Mouse (Mus musculus) hindbrain, postnatal 0 days (tissue): ENCODE measurements around the gene Rrp9. TPM values are rescaled to one million over a fixed set of nuclear protein-coding genes. Genes with fewer than 3 reads are reported as not detected.

ENCODE experiments used
- ATAC-seq: fragments of 200-750 bp; cut with Nextera tagmentation; 2 replicates; pipeline ENCODE4 v1.8.0; 2017; ENCODE audit warnings: mild to moderate bottlenecking, moderate TSS enrichment, moderate library complexity
- DNase-seq: peaks from one replicate; pipeline ENCODE4 v3.0.0-alpha.2; 2015; ENCODE audit warnings: low spot score
- H3K27ac ChIP-seq: fragments of 300-500 bp; sonication (generic); 2 replicates; pipeline ENCODE4 v1.5.1; 2014; ENCODE audit warnings: mild to moderate bottlenecking
- H3K27me3 ChIP-seq: fragments of 300-500 bp; sonication (generic); 2 replicates; pipeline ENCODE4 v1.6.1; 2014; ENCODE audit warnings: low read length, mixed read lengths; ENCODE audit not compliant: insufficient read depth
- H3K36me3 ChIP-seq: fragments of 300-500 bp; sonication (generic); 2 replicates; pipeline ENCODE4 v1.6.1; 2014; ENCODE audit warnings: low read length, mixed read lengths; ENCODE audit not compliant: insufficient read depth
- H3K4me1 ChIP-seq: fragments of 300-500 bp; sonication (generic); 2 replicates; pipeline ENCODE4 v1.6.1; 2014; ENCODE audit warnings: antibody characterized with exemption, low read length, mixed read lengths; ENCODE audit not compliant: insufficient read depth
- H3K4me2 ChIP-seq: fragments of 300-500 bp; sonication (generic); 2 replicates; pipeline ENCODE4 v1.6.1; 2014; ENCODE audit warnings: low read depth, mild to moderate bottlenecking, low read length, moderate library complexity, mixed read lengths
- H3K4me3 ChIP-seq: fragments of 300-500 bp; sonication (generic); 2 replicates; pipeline ENCODE4 v1.5.1; 2014; ENCODE audit warnings: low read length
- H3K9ac ChIP-seq: fragments of 300-500 bp; sonication (generic); replicated peaks from 2 replicates; pipeline ENCODE4 v1.6.1; 2014; ENCODE audit warnings: mild to moderate bottlenecking, low read length, moderate library complexity, mixed read lengths
- H3K9me3 ChIP-seq: fragments of 300-500 bp; sonication (generic); 2 replicates; pipeline ENCODE4 v1.6.1; 2016; ENCODE audit warnings: low read length, mixed read lengths
- CTCF ChIP-seq: IDR thresholded peaks from 2 replicates; pipeline ENCODE4 v1.5.1; 2016; ENCODE audit warnings: antibody characterized with exemption, control low read depth, low read depth
- WGBS: fragments of 180-500 bp; shearing (Covaris S2); extraction: QIAGEN DNeasy Blood & Tissue Kit; methylation state at CpG from one replicate; pipeline ENCODE4 v1.1.7; 2014; 5-methylcytosine and 5-hydroxymethylcytosine counted together
- polyA plus RNA-seq: library from polyadenylated mRNA; unstranded; fragments of >200 nt; fragmentation: Nextera tagmentation; extraction: Ambion mirVana; gene quantifications from 2 replicates; pipeline ENCODE4 v1.2.1, GENCODE M21; 2015
- total RNA-seq: library from RNA; depleted of rRNA; stranded (reverse); fragments of >200 nt; gene quantifications from 2 replicates; pipeline ENCODE4 v1.2.3, GENCODE M21; 2014

The Rrp9 gene
- total and polyA plus RNA-seq, 2 experiments from 2014 or later = 38.3 to 46.2 TPM

- no peak for ATAC-seq
- 57% methylated on average over 13 of the region's 13 CpGs for WGBS
- Histone ChIP-seq H3K4me1 (no peaks in the 10 kb centered on the region), H3K4me3 (no peak overlapping the region), H3K27me3 (no peaks in the 10 kb centered on the region), H3K9ac (no peak overlapping the region), H3K9me3 (no peaks in the 10 kb centered on the region), H3K27ac (no peak overlapping the region), H3K4me2 (no peak overlapping the region), H3K36me3 (no peaks in the 10 kb centered on the region)
- TF ChIP-seq CTCF = no peak
- peak; percentile 23 for DNase-seq
These were observed 37.1 kb downstream of the Rrp9 start for GRCm38 (mm10) chr9:106512729-106513450.

DNA sequence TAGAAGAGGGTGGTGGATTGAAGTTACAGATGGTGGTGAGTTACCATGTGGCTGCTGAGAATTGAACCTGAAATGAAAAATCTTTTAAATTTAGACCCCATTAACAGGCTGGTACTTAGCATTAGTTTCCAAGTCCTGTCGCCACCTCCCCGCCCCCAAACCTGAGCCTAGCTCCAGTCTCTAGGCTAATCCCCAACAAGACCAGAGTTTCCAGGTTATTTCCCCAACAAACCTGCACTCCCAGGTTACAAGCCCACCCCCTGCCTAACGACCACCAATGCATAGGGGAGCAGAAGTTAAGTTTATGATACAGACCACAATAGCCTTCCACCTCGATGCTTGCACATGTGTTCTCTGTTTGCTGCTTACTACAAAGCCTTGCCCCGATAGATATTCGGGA is 37.8 kb downstream of the Rrp9 start:
- WGBS = 83% methylated on average over 6 of the region's 6 CpGs
- no peak overlapping the region for H3K9ac ChIP-seq
- ATAC-seq = no peak
- no peaks in the 10 kb centered on the region for H3K36me3 ChIP-seq
- no peak overlapping the region for H3K4me3 ChIP-seq
- TF ChIP-seq CTCF = no peak
- no peaks in the 10 kb centered on the region for H3K9me3 ChIP-seq
- no peak for DNase-seq
- no peak overlapping the region for H3K27ac ChIP-seq
- no peaks in the 10 kb centered on the region for H3K27me3 ChIP-seq
- no peaks in the 10 kb centered on the region for H3K4me1 ChIP-seq
- no peak overlapping the region for H3K4me2 ChIP-seq

- ATAC-seq (no peak), DNase-seq (no peak)
- no peak for TF ChIP-seq CTCF
- Histone ChIP-seq H3K9me3 (no peaks in the 10 kb centered on the region), H3K27ac (no peak within 1 kb of the TSS), H3K27me3 (no peaks in the 10 kb centered on the region), H3K9ac (no peak within 1 kb of the TSS), H3K4me3 (no peak within 1 kb of the TSS), H3K4me2 (no peak within 1 kb of the TSS), H3K36me3 (no peaks in the 10 kb centered on the region), H3K4me1 (no peaks in the 10 kb centered on the region)
- 89% methylated on average over 4 of the region's 4 CpGs for WGBS
These were observed 38.5 kb downstream of the Rrp9 start, which contains the start of gene Iqcf5 for GRCm38 (mm10) chr9:106514273-106514672. Gene Iqcf5 (plus strand): TSS chr9:106514573.

- no peaks in the 10 kb centered on the region for H3K27me3 ChIP-seq
- H3K9me3 ChIP-seq = no peaks in the 10 kb centered on the region
- H3K4me3 ChIP-seq = no peak overlapping the region
- WGBS = 74% methylated on average over 2 of the region's 2 CpGs
- no peak overlapping the region for H3K9ac ChIP-seq
- DNase-seq (no peak), ATAC-seq (no peak)
- H3K4me1 ChIP-seq = no peaks in the 10 kb centered on the region
- no peak overlapping the region for H3K4me2 ChIP-seq
- no peak for TF ChIP-seq CTCF
- no peaks in the 10 kb centered on the region for H3K36me3 ChIP-seq
- H3K27ac ChIP-seq = no peak overlapping the region
These were observed 43.7 kb downstream of the Rrp9 start for GRCm38 (mm10) chr9:106519433-106519832.

GRCm38 (mm10) chr9:106519909-106520308 is 44.1 kb downstream of the Rrp9 start:
- ATAC-seq (no peak), DNase-seq (no peak)
- TF ChIP-seq CTCF = no peak
- Histone ChIP-seq H3K27me3 (no peaks in the 10 kb centered on the region), H3K9me3 (no peaks in the 10 kb centered on the region), H3K9ac (no peak overlapping the region), H3K4me1 (no peaks in the 10 kb centered on the region), H3K4me2 (no peak overlapping the region), H3K4me3 (no peak overlapping the region), H3K36me3 (no peaks in the 10 kb centered on the region), H3K27ac (no peak overlapping the region)
- WGBS = 84% methylated on average over 8 of the region's 8 CpGs

DNA sequence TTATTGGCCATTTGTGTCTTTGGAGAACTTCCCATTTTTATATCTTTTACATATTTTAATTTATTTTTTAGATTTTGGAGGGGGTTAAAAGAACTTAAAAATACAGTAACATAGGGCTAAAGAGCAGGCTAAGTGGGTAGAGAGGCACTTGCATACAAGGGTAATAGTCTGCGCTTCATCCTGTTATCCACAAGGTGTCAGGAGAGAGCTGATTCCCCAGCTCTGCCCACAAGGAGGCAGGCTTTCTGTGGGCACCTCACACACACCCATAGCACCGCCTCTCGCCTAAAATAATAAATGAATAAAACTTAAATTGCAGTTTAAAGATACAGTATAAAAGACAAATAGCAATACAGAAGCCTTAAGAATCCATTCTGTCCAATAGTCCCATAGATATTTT is 56.1 kb downstream of the Rrp9 start:
- Histone ChIP-seq H3K36me3 (no peaks in the 10 kb centered on the region), H3K27me3 (no peaks in the 10 kb centered on the region), H3K9me3 (no peaks in the 10 kb centered on the region), H3K9ac (no peak overlapping the region), H3K4me3 (no peak overlapping the region), H3K4me1 (no peaks in the 10 kb centered on the region), H3K27ac (no peak overlapping the region), H3K4me2 (no peak overlapping the region)
- peak; percentile 87 for TF ChIP-seq CTCF
- 32% methylated on average over 3 of the region's 3 CpGs for WGBS
- ATAC-seq = peak; percentile 56; the same call in 1 of the 2 replicates
- DNase-seq = peak; percentile 66

- H3K4me3 ChIP-seq = no peak overlapping the region
- no peak overlapping the region for H3K27ac ChIP-seq
- no peaks in the 10 kb centered on the region for H3K27me3 ChIP-seq
- TF ChIP-seq CTCF = no peak
- ATAC-seq = no peak
- no peaks in the 10 kb centered on the region for H3K9me3 ChIP-seq
- H3K9ac ChIP-seq = no peak overlapping the region
- no peaks in the 10 kb centered on the region for H3K4me1 ChIP-seq
- WGBS = 88% methylated on average over 7 of the region's 7 CpGs
- H3K4me2 ChIP-seq = no peak overlapping the region
- no peak for DNase-seq
- H3K36me3 ChIP-seq = no peaks in the 10 kb centered on the region
These were observed 58.5 kb downstream of the Rrp9 start for GRCm38 (mm10) chr9:106534296-106534695.
